Mouse (Mus musculus) ovary, adult 10 weeks (tissue): ENCODE results near the gene Saa1. TPM values are rescaled to one million over a fixed set of nuclear protein-coding genes. Genes with fewer than 3 reads are reported as not detected.

Experiments used
- polyA plus RNA-seq: library from polyadenylated mRNA; stranded (reverse); fragments of 350-450 nt; fragmentation: Illumina TruSeq; extraction: RNeasy Lipid Tissue Mini Kit (QIAGEN cat#74804); gene quantifications from one replicate; pipeline ENCODE4 v1.2.3, GENCODE M21; 2014

Gene Saa1
- not detected for polyA plus RNA-seq

DNA sequence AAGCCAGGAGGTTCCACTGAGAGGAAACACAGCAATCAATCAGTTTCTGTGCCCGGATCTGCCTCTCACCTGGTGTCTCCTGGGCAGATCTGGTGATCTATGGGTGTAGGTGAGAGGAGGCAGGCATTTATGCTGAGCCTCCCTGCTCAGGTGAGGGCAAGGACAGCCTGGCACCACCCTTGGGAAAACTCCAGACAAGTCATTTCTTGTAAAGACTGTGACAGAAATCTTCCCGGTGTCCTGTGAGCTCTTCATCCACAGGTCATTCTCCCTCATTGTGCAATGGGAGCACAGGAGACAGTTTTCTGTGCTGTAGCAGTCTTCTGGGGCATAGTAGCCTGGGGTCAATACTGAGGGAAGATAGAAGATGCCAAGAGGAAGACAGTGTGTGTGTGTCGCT lies at the start of gene Saa1:
Gene Saa1 (minus strand): TSS at position 101 of the 400 bp plus-strand sequence.

DNA sequence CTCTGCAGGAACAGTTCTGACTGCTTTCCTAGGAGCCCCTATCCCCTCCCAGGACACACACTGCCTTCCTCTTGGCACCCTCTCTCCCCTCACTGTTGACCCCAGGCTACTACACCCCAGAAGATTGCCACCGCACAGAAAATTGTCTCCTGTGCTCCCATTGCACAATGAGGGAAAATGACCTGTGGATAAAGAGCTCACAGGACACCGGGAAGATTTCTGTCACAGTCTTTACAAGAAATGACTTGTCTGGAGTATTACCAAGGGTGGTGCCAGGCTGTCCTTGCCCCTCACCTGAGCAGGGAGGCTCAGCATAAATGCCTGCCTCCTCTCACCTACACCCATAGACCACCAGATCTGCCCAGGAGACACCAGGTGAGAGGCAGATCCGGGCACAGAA lies 8.7 kb upstream of the Saa1 start, which contains the start of gene Saa2:
Gene Saa2 (plus strand): TSS at position 301 of the 400 bp plus-strand sequence.

DNA sequence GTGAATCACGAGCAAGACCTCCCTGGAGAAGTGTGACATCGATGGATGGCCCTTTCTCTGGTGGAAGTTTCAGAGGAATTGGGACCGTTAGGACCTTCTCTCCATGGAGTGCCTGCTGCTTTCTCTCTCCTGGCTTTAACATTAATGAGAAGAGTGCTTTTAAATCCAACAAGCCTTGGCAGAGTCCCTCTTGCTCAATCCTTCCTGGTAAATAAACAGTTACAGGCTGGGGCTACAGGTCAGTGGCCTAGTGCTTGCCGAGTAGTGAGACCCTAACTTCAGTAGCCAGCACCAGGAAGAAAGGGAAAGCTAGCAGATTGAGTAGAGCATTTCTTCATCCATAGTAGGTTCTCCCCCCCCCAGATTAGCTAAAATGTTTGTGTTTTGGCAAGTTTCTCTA lies 10.3 kb downstream of the Saa1 start, which contains the start of gene Saa4:
Gene Saa4 (minus strand): TSS at position 146 of the 400 bp plus-strand sequence.

DNA sequence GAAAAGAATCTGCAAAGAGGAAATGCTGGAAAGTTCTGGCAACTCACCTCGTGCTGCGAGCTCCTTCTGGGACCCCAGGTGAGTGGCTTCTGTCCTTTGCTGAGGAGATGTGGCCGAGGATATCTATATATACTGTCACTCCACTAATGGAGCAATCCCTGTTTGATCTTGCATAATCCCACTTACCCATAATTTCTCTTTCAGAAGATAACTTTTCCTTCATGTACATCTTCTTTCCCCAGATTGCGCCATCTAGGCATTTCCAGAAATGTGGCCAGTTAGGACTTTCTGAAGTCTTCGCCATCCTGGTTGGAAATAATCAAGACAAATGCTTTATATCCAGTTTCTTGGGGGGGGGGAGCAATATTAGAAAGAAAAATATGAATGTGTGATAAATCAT lies 27.2 kb downstream of the Saa1 start, which contains the start of gene Saa3:
Gene Saa3 (minus strand): TSS at position 101 of the 400 bp plus-strand sequence.

DNA sequence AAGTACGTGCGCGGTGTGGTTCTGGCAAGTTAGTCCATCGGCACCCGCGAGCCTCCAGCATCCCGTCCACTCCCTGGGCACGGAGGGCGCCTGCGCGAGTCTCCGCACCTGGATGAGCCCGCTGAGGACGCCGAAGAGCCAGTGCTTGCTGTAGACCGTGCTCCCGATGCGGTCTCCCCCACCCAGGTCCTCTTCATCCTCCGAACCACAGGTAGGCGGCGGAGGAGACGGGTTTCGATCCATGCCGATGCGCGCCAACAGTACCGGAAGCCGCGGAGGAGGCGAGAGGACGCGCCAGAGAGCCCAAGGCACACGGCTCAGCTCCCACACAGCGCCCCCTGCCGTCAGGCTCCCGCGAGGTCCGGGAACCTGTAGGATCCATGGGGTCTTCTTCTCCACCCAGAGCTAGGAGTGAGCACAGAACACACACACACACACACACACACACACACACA lies 32.4 kb downstream of the Saa1 start, which contains the start of gene Saal1:
Gene Saal1 (minus strand): TSS at position 291 of the 455 bp plus-strand sequence.

Other genes starting within 250 kb of the Saa1 start
- gene Sergef, start 103.2 kb downstream of the Saa1 start, polyA plus RNA-seq, result 1.7 TPM
- 0.60 TPM for gene Tph1, start 70.4 kb downstream of the Saa1 start, polyA plus RNA-seq
- gene Saal1, start 32.3 kb downstream of the Saa1 start, polyA plus RNA-seq, result 8.5 TPM
- gene Saa3, start 27.3 kb downstream of the Saa1 start, polyA plus RNA-seq, result 1.9 TPM
- gene Saa4, start 10.4 kb downstream of the Saa1 start, polyA plus RNA-seq, result not detected
- not detected for gene Saa2, start 8.8 kb upstream of the Saa1 start, polyA plus RNA-seq
- gene Hps5, start 53.1 kb upstream of the Saa1 start, polyA plus RNA-seq, result 24.9 TPM
- 86.2 TPM for gene Gtf2h1, start 53.1 kb upstream of the Saa1 start, polyA plus RNA-seq
- 106 TPM for gene Ldha, start 98.5 kb upstream of the Saa1 start, polyA plus RNA-seq
- gene Ldhc, start 118.2 kb upstream of the Saa1 start, polyA plus RNA-seq, result 0.74 TPM
- 346 TPM for gene Tsg101, start 177.0 kb upstream of the Saa1 start, polyA plus RNA-seq
- gene Uevld, start 215.5 kb upstream of the Saa1 start, polyA plus RNA-seq, result 41.9 TPM
- not detected for gene Gm9999, start 240.6 kb upstream of the Saa1 start, polyA plus RNA-seq